Mouse (Mus musculus) urinary bladder, postnatal 10 days (tissue): ENCODE results near the gene Six5.

Experiments
- DNase-seq: peaks from one replicate; pipeline ENCODE4 v3.0.0; 2022; ENCODE audit warnings: low spot score

The Six5 gene

GRCm38 (mm10) chr7:19147497-19148045 is 53.2 kb downstream of the Six5 start:
- no peak for DNase-seq
